Mouse (Mus musculus): ENCODE results near the gene Zfp101. TPM values are rescaled to one million over a fixed set of nuclear protein-coding genes. Genes with fewer than 3 reads are reported as not detected.
A peak's percentile ranks its signal among the peaks of the same experiment; 100 is the strongest.

Gene Zfp101
- polyA plus RNA-seq, 1 experiment from 2014 or later: 21.0 TPM

DNA sequence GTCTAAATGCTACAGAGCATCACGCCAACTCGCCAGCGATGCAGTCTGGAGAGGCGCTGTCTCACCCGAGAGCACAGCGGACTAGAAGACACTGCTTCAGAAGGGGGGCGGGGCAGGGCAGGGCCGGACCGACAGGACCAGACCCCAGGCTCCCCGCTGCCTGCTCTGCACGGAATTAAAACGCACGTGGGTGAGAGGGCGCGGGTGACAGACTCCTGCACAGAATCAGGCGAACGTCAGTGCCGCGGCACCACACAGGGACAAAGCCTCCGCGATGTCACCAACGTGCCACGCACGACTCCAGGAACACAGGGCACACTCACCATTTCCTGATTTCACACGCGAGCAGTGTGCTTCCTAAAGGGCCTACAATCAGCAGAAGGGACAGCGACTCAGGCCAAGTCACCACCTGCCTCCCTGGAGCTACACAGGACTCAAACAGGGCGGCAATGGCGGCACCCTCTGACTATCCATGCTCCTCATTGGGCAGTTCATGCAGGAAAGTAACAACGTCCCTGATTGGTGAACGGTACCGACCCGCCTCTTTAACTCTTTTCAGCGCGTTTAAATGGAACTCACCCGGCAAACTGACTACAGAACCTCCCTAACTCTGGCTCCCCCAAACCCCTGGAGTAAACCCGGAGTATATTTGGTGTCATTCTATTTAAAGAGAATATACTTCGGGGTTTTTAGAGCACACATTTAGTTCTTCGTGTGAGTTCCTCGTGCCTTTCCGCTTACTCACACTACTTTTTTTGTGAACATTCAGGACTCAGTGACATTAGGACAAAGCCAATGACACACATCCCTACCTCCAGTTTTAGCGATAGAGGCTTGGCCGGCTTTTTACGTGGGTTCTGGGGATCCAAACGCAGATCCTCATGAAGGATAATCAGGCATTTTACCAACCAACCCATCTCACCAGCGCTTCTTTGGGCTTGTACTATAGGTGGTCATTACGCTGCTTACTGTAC is 35.7 kb downstream of the Zfp101 start, which contains the start of gene Zfp81:
Gene Zfp81, minus strand, starts transcription at position 468 of the 974 bp plus-strand sequence.
- no peaks in the 10 kb centered on the region for H3K36me3 ChIP-seq (ENCODE audit: control insufficient read depth, insufficient read depth)
- H3K9me3 ChIP-seq (ENCODE audit: control insufficient read depth, low read length): no peaks in the 10 kb centered on the region; the same call in 1 of the 2 replicates
- peak within 1 kb of the TSS; percentile 84 for H3K4me3 ChIP-seq (replicated peaks; ENCODE audit: low read length)
- WGBS: 3% methylated on average over 47 of the region's 47 CpGs
- peak; percentile 100 for ATAC-seq
- no peaks in the 10 kb centered on the region for H3K27me3 ChIP-seq (replicated peaks; ENCODE audit: control insufficient read depth, insufficient read depth, low read length)
- H3K4me1 ChIP-seq (replicated peaks; ENCODE audit: control insufficient read depth, insufficient read depth, low read length): peaks cover 8% of the 10 kb centered on the region
- peak within 1 kb of the TSS; percentile 90 for H3K9ac ChIP-seq (replicated peaks; ENCODE audit: low read depth, low read length)
- peak within 1 kb of the TSS; percentile 91 for H3K27ac ChIP-seq (ENCODE audit: low read length)
- H3K4me2 ChIP-seq (ENCODE audit: low read length): peak within 1 kb of the TSS; percentile 81

DNA sequence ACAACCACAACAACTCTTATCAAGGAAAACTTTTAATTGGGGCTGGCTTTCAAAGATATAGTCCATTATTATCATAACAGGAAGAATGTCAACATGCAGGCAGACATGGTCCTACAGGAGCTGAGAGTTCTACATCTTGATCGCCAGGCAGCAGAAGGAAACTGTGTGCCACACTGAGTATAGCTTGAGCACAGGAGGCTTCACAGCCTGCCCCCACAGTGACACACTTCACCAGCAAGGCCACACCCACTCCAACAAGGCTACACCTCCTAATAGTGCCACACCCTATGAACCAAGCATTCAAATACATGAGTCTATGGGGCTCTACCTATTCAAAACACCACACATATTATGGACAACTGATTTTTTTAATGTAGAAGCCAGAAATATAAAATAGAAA is 41.5 kb downstream of the Zfp101 start:
- Histone ChIP-seq H3K9me3 (ENCODE audit: control insufficient read depth, low read length) (peaks cover 12% of the 10 kb centered on the region; the same call in 1 of the 2 replicates), H3K9ac (replicated peaks; ENCODE audit: low read depth, low read length) (no peak overlapping the region), H3K27me3 (replicated peaks; ENCODE audit: control insufficient read depth, insufficient read depth, low read length) (no peaks in the 10 kb centered on the region), H3K27ac (ENCODE audit: low read length) (no peak overlapping the region), H3K4me2 (ENCODE audit: low read length) (no peak overlapping the region), H3K4me3 (replicated peaks; ENCODE audit: low read length) (no peak overlapping the region), H3K4me1 (replicated peaks; ENCODE audit: control insufficient read depth, insufficient read depth, low read length) (peaks cover 5% of the 10 kb centered on the region), H3K36me3 (ENCODE audit: control insufficient read depth, insufficient read depth) (no peaks in the 10 kb centered on the region)
- WGBS: 100% methylated on average over 1 of the region's 1 CpGs
- ATAC-seq: no peak

Other genes starting within 250 kb of the Zfp101 start
- not detected in 2 replicates for gene Olfr55, start 226.2 kb downstream of the Zfp101 start, polyA plus RNA-seq (2015; fragmentation: Nextera tagmentation; extraction: Ambion mirVana)
- not detected in 2 replicates for gene Olfr239, start 203.3 kb downstream of the Zfp101 start, polyA plus RNA-seq (2015; fragmentation: Nextera tagmentation; extraction: Ambion mirVana)
- gene Olfr1564, start 173.0 kb downstream of the Zfp101 start, polyA plus RNA-seq (2015; fragmentation: Nextera tagmentation; extraction: Ambion mirVana): 0.05 TPM in 1 of 2 replicates, not detected in the other
- 29.8 and 31.9 TPM in 2 replicates for gene Zfp955a, start 139.5 kb downstream of the Zfp101 start, polyA plus RNA-seq (2015; fragmentation: Nextera tagmentation; extraction: Ambion mirVana)
- 0.04 TPM in 1 of 2 replicates, not detected in the other for gene Olfr63, start 130.0 kb downstream of the Zfp101 start, polyA plus RNA-seq (2015; fragmentation: Nextera tagmentation; extraction: Ambion mirVana)
- gene Zfp955b, start 105.1 kb downstream of the Zfp101 start, polyA plus RNA-seq (2015; fragmentation: Nextera tagmentation; extraction: Ambion mirVana): 23.8 and 24.4 TPM in 2 replicates
- gene Zfp81, start 35.8 kb downstream of the Zfp101 start, polyA plus RNA-seq (2015; fragmentation: Nextera tagmentation; extraction: Ambion mirVana): 20.9 and 25.9 TPM in 2 replicates
- 0.20 TPM in 1 of 2 replicates, not detected in the other for gene Actl9, start 38.3 kb upstream of the Zfp101 start, polyA plus RNA-seq (2015; fragmentation: Nextera tagmentation; extraction: Ambion mirVana)
- gene Adamts10, start 129.6 kb upstream of the Zfp101 start, polyA plus RNA-seq (2015; fragmentation: Nextera tagmentation; extraction: Ambion mirVana): 36.2 and 49.8 TPM in 2 replicates
- gene Myo1f, start 161.1 kb upstream of the Zfp101 start, polyA plus RNA-seq (2015; fragmentation: Nextera tagmentation; extraction: Ambion mirVana): 1.9 and 2.0 TPM in 2 replicates
- 49.0 and 58.2 TPM in 2 replicates for gene Zfp414, start 234.4 kb upstream of the Zfp101 start, polyA plus RNA-seq (2015; fragmentation: Nextera tagmentation; extraction: Ambion mirVana)
- gene Pram1, start 243.4 kb upstream of the Zfp101 start, polyA plus RNA-seq (2015; fragmentation: Nextera tagmentation; extraction: Ambion mirVana): 0.52 TPM in 1 of 2 replicates, not detected in the other